Mouse (Mus musculus): Measurements from ENCODE around the gene Zfp180.
A peak's percentile ranks its signal among the peaks of the same experiment; 100 is the strongest.
"Not testable (repeated sequence)": the region's sequence is repeated elsewhere in the genome, so short reads cannot be mapped to it uniquely, and the experiment has no call there.

Zfp180 gene

DNA sequence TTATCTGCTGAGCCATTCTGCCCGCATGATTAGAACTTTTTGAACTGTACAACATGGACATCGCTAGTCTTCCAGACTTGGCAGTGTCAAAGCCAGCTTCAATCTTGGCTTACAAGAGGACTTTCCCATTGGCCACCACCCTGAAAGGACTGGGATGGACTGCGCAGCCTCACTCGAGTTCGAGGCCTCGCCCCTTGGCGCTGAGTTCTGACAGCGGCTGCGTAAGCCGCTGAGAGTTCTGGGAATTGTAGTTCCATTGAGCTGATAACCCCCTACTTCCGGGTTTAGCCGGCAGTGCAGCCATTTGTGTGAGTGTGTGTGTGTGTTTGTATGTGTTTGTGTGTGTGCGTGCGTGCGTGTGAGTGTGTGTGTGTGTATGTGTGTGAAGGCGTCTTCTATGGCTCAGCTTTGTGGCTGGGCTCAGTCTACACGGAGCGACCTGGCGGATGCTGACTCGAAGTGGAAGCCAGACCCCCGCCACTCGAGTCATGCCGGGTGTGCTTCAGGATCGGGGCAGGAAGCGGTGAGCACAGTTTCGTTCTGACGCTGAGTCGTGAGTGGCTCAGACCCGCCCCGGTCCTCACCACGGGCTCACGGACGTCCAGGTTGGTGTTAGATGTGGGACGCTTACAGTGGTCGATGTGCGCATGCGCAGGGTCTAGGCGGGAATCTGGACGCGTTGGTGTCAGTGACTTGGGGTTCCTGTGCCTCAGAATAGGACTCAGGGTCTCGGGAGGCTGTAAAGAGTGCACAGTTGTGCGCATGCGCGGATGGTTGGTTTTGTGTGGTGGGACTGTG is at the start of gene Zfp180:
Gene Zfp180, plus strand, starts transcription at position 291 of the 798 bp plus-strand sequence.
- peak; percentile 94 for DNase-seq (ENCODE audit: low spot score)

DNA sequence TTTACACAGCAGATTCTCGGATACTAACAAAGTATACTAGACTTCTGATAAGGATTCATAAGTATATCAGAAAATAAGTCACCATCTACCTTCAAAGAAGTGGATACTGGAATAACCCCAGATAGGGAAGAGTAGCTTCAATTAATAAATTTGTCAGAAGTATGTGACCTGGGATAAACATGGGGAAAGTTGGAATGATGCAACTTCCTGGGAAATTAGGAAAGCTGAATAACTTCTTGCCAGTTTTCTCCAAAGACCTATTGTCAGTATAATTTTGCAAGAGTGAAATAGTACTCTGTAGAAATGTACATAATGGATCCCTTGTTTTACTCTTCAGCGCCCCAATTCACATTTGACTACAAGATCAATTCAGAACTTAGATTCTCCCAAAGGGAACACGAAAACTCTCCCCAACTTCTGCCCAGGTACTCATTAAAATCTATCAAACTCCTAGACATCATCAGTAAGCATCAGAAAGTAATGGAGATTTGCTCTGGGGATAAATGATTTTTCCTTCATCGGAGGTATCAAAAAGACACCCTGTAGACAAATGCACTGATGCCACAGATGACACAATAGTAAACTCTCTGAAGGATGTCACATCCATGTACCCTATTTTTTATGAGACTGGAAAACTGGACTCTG is 28.9 kb upstream of the Zfp180 start, which contains the start of gene Vmn1r183:
Gene Vmn1r183, plus strand, starts transcription at position 595 of the 645 bp plus-strand sequence.
- DNase-seq (ENCODE audit: low spot score), result no peak

DNA sequence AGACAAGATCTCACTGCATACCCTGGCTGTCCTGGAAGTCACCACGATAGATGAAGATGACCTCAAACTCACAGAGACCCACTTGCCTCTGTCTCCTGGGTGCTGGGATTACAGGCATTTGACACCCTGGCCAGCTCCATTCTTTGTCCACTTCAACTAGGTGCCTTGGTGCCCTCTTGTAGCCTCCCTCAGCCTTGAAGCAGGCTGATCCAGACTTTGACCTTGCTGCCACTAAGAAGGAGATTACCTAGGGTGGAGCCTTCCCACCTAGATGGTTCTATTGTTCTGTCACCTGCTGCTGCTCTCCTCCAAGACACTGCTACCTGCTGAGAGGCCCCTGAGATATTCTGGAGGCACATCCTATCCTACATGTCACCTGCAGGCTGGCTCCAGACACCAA is 7.3 kb upstream of the Zfp180 start:
- DNase-seq (ENCODE audit: low spot score), result not testable (repeated sequence)

DNA sequence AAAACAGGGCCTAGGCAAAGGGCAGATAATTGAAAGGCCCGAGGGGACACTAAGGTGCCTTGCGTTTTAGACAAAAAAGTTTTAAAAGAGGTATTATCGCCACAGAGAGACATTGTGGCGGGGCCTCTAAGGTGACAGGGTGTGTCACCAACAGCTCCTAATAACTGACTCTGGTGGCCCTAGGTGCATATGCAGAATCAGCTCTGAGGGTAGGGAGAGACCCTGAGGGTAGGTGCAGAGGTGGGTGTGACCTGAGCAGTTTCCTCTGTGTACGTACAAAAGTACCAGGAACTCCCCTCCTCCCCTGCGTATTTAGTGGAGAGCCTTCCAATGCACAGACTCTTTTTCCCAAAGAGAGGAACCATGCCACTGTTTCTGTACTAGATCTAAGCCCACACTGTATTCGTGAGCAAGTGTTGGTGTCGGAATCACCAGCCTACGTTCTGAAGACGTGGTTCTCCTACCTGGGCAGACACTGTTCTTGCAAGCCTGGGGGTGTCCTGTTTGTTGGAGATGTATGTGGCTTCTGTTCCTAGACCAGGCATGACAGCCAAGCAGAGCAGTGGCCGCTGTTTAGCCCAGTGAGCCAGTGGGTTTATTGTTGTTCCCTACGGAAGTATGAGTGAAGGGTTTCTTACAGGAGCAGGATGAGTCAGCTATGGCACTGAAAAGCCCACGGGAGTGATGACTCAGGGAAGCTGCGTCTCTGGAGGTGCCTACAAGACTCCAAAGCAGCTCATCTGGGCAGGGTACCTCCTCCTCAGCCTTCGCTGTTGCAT is 922 bp downstream of the Zfp180 start:
- DNase-seq (ENCODE audit: low spot score), result peak; percentile 23

DNA sequence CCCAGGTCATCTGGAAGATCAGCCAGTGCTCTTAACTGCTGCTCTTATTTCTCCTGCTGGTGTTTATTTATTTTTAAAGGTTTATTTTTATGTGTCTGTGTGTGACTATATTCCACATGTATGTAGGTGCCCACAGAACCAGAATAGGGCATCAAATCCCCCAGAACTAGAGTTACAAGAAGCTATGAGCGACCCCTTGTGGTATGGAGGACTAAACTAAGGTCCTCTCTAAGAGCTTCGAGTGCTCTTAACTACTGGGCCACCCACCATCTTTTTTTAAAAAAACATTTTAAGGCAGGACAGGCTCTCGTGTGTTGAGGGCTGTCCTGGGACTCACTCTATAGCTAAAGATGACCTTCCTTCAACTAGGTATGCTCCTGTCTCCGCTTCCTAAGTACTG is 5.1 kb downstream of the Zfp180 start:
- no peak for DNase-seq (ENCODE audit: low spot score)

DNA sequence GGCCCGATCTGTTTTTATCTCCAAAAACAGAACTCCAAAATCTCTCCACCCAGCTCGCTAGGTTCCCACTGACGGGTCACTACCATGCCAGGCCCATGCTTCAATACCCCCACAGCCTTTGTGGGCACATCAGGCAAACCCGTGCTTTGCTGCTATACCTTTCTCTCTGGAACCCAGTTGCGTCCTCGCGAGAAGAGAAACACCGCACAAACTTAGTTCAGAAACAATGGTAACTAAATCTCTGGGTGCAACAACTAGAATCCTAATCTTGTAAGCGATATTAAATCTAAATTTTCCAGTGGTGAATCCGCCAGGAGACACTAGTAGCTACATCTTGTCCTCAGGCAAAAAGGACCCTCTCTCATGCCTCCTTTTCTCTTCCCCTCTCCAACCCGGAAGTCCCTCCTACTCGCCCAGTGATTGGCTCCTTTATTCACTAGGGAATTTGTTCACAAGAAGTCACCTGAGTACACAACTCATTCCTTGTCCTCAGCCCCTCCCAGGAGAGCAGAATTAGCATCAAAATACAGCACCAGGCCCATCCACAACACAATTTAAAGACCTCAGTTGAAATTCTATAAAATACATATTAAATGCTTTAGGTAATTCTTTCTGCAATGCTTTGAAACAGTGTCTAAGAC is 5.9 kb downstream of the Zfp180 start:
- DNase-seq (ENCODE audit: low spot score), result no peak

DNA sequence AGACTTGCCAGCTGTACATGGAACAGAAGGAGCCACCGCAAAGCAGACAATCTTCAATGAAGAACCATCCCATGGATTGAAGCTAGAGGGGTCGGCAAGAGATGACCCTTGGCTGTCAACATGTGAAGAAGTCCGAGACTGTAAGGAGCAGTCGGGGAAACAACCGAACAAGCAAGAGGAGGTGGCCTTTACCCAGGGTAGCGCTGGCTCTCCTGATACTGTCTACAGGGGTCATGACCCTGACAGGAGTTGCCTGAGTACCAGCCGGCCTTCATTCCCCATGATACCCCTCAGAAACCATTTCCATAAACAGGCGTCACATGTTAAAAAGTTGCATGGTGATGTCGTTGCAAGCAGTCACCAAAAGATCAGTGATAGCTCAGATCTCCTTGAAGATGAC is 22.7 kb downstream of the Zfp180 start:
- DNase-seq (ENCODE audit: low spot score), result no peak

DNA sequence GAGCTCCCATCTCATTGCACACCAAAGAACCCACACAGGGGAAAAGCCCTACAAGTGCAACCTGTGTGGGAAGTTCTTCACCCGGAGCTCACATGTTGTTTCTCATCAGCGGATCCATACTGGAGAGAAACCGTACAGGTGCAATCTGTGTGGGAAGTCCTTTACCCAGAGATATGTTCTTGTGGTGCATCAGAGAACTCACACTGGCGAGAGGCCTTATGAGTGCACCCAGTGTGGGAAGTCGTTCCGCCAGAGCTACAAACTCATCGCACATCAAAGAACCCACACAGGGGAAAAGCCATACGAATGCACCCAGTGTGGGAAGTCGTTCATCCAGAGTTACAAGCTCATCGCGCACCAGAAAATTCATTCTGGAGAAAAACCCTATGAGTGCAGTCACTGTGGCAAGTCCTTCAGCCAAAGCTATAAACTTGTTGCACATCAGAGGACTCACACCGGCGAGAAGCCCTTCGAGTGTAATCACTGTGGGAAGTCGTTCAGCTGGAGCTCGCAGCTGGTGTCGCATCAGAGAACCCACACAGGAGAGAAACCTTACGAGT is 23.5 kb downstream of the Zfp180 start:
- DNase-seq (ENCODE audit: low spot score), result no peak

DNA sequence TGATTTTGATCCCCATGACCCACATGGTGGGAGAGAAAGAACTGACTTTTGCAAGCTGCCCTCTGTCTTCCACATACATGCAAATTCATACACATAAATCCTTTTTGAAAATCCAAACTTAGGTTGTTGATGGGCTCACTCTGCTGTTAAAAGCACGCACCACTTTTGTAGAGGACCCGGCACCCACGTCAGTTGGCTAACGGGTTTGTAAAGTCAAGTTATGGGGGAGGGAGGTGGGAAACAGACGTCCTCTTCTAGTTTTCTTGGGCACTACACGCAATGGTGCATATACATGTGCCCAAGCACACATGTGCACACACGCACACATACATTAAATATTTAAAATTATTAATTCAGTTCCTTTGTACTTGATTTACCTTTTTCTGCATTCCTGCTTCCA is 29.1 kb downstream of the Zfp180 start:
- DNase-seq (ENCODE audit: low spot score), result no peak

DNA sequence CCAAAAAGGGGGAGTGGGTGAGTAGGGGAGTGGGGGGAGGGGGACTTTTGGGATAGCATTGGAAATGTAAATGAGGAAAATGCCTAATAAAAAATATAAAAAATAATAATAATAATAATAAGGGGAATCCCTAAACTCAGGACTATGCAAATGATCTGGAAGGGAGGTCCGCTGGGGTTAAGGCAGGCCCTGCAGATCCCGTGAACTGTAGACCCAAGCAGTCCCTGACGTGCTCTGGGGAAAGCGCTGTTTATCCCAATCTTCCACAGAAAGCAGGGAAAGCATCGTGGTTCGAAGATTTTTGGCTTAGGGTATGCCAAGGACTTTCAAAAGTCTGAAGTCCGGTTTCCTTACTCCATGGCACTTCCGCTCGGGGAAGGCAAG is 30.0 kb downstream of the Zfp180 start:
- no peak for DNase-seq (ENCODE audit: low spot score)

DNA sequence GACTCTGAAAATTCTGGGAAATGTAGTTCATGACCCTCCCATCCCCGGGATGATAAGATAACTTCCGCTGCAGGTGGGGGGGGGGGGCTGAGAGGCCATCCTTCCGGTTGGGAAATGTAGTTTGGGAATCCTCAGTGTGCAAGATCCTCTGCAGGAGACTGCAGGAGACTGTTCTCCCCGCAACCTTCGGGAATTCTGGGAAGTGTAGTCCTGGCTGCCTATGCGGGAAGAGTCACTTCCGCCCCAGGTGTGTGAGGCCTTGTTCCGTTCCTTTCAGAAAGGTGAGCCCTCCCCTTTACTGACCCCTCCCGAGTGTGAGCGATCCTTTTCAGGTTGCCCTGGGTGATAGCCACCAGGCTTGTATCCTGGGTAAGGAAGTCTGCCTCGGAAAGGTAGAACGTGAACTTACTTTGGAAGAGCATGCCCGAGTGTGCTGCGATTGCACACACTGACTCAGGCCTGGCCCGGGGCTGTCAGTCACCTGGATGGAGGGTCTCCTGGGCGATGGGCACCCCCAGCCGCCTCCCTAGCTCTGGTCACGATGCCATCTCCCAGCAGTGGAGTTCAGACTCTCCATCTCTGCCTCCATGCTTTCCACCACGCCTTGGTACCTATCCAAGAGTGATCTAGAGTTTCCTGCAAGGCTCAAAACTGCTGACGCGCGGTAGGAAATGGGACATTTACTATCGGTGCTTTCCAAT is 30.6 kb downstream of the Zfp180 start, which contains the start of gene Zfp112:
Gene Zfp112, plus strand, starts transcription at position 159 of the 701 bp plus-strand sequence.
- DNase-seq (ENCODE audit: low spot score), result peak; percentile 94

DNA sequence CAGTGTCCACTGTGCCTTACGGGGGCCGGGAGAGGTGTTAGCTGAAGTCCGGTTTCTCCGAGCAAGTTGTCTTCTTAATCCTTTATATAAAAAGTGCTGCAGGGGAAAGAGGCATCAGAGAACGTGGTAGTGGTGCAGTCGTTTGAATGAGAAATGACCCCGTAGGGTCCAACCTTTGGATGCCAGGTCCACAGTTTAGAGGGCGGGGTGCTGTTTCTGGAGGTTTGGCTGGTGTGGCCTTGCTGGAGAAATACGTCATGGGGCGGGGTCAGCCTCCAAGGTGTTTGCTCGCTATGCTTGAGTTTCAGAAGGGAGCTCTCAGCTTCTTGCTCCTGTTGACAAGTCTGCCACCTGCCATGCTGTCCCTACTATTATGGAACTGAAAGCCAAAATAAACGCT is 31.3 kb downstream of the Zfp180 start:
- DNase-seq (ENCODE audit: low spot score), result peak; percentile 78

DNA sequence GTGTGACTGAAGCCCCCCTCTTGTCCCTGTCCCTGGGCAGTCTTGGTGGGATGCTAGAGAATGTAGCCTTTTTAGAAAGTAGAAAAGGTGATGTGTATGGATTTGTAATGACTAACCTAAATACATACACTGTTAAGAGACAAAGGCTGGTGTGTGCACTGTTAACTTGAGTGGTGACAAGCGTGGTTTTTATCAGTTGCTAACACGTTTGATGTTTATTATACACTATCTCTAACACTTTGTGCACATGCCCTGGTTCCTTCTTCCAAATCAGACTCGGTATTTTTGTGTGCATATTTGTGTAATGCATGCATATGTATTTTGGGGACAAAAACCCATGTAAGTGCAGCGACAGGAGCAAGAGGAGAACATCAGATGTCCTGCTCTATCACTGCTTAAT is 34.9 kb downstream of the Zfp180 start:
- DNase-seq (ENCODE audit: low spot score), result no peak

DNA sequence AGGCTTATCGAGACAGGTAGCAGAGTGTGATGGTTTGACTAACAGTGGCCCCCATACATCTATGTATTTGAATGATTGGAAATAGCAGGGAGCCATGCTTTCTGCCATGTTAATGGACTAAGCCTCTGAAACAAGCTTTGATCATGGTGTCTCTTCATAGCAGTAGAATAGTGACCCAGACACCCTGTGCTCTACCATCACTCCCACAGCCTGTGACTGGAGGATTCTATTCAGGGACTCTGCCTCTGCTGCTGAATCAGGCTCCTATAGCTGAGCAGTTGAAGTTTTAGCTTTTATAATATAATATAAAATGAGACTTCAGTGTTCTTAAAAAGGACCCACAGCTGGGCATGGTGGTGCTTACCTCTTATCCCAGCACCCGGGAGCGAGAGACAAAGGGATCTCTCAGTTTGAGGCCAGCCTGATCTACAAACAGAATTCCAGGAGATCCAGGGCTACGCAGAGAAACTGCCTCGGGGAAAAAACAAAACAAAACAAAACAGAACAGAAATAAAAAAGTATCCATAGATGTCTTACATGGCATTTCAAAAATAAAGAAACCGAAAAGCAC is 51.8 kb downstream of the Zfp180 start:
- no peak for DNase-seq (ENCODE audit: low spot score)

DNA sequence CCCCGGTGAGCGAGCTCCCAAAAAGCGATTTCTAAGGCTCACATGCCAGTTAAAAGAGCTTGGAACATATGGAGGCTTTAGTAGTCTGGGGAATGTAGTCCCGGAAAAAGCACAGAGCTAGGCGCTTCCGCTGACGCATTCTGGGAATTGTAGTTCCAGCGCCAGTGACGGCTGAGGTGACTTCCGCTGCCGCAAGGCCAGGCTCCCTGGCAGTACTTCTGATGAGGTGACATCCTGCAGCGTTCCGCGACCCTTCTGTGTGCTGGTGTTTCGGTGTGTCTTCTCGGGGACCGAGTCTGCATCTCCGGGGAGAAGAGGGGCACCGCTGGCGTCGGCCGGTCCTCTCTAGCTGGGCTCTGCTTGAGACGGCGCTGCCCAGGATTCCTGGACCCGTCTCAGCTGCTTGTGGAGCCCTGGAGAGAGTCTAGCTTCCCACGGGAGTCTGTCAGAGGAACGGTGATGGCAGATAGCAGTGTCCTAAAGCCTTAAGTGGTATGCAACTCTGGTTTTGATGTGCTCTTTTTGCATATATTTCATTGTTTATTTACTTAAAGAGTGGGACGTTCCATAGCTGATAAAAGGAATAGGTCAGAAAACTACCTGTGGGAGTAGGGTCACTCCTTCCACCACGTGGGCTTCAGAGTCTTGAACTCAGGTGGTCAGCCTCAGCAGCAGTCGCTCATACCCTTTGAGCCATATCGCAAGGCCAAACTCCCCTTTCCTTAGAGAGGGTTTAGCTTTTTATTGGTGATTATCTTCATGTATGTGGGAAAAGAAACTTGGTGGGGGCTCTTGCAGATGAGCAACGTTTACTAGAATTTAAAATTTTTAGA is 52.5 kb downstream of the Zfp180 start, which contains the start of gene Zfp235:
Gene Zfp235, plus strand, starts transcription at position 174 of the 833 bp plus-strand sequence.
- peak; percentile 86 for DNase-seq (ENCODE audit: low spot score)

DNA sequence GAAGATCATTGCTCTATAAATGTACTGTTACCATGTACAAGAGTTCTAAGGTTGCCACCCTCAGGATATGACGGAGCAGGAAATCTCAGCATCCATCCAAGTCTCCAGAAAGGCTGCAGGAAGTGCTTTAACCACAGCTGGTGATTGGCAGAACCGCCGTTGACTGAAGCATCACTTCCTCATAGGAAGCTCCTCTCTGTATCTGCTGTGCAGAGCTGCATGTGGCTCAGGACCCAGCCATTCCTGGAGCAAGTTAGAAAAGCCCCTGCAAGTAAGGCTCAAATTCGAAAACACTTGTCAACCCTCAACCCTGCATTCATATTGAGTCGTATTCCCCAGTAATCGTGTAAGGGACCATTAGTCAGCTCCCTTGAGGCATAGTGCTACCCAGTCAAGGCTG is 60.8 kb downstream of the Zfp180 start:
- no peak for DNase-seq (ENCODE audit: low spot score)

DNA sequence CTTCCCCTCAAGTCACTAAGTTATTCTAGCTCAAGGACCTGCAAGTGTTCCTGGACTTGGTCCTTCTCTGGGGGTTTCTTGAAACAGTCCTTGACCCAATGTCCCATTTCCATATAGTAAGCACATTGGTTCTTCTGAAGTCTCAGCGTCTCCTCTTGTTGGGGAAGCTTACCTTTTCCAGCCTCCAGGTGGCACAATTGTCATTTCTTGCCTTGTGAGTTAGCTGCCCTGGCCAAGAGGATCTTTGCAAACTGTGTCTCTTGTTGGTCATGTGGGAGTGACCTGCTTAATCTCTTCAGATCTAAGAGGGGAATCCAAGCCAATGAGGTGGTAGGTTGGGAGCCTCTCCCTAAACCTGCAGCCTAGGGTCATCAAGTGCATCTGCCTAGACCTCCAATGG is 71.5 kb downstream of the Zfp180 start:
- DNase-seq (ENCODE audit: low spot score), result no peak
